In genomic region chr4:108458201-108458741, GRCm38 (mm10) we compare ENCODE assay signal across 1 mouse cellular context.
A peak's percentile ranks its signal among the peaks of the same experiment; 100 is the strongest.
TF ChIP-seq lines count a peak whose summit lies in the region.

No protein-coding gene starts in this region.

TF ChIP-seq in MEL, 35 proteins besides CTCF, POLR2A, EP300 and RAD21 (continued from another document):
- TF ChIP-seq USF2 (IDR thresholded peaks at IDR 0.05; ENCODE audit: borderline replicate concordance in 1 of 2, insufficient read depth in 1 of 2, low read depth in 1 of 2, low read length in 2 of 2) = no peak
- no peak for TF ChIP-seq ZKSCAN1 (IDR thresholded peaks at IDR 0.05; ENCODE audit: low read depth, low read length)
- TF ChIP-seq MXI1 (IDR thresholded peaks at IDR 0.05; ENCODE audit: low read depth, low read length) = peak; percentile 54
- no peak for TF ChIP-seq JUND (IDR thresholded peaks at IDR 0.05; ENCODE audit: low read depth, low read length)
- no peak for TF ChIP-seq NRF1 (IDR thresholded peaks at IDR 0.05; ENCODE audit: insufficient read depth, low read depth, low read length, poor library complexity, severe bottlenecking)
- no peak for TF ChIP-seq MYC (IDR thresholded peaks at IDR 0.05; ENCODE audit: low read depth, low read length)
- TF ChIP-seq MAFK (IDR thresholded peaks at IDR 0.05; ENCODE audit: borderline replicate concordance, low read depth, low read length) = peak; percentile 55; the same call in 1 of the 2 replicates
- no peak for TF ChIP-seq UBTF (IDR thresholded peaks at IDR 0.05; ENCODE audit: borderline replicate concordance, insufficient read depth, low read depth, low read length)
- no peak for TF ChIP-seq POLR2AphosphoS5 (IDR thresholded peaks at IDR 0.05; ENCODE audit: borderline replicate concordance, low read depth, low read length)
- peak; percentile 88 for TF ChIP-seq TCF12 (IDR thresholded peaks at IDR 0.05; ENCODE audit: low read depth, low read length)
- TF ChIP-seq USF1 (IDR thresholded peaks at IDR 0.05; ENCODE audit: low read depth, low read length) = no peak; the same call in 1 of the 2 replicates
- peak; percentile 47 for TF ChIP-seq TAL1 (IDR thresholded peaks at IDR 0.05; ENCODE audit: low read length)
- TF ChIP-seq MAZ (IDR thresholded peaks at IDR 0.05; ENCODE audit: low read depth, low read length) = peak; percentile 72
- peak; percentile 38; the same call in 1 of the 2 replicates for TF ChIP-seq KAT2A (conservative IDR thresholded peaks at IDR 0.05; ENCODE audit: low read depth, low read length)
- peak; percentile 41; the same call in 1 of the 2 replicates for TF ChIP-seq HCFC1 (IDR thresholded peaks at IDR 0.05; ENCODE audit: low read depth, low read length)
- peak; percentile 99 for TF ChIP-seq ETS1 (IDR thresholded peaks at IDR 0.05; ENCODE audit: low read depth, low read length)
- TF ChIP-seq NELFE (IDR thresholded peaks at IDR 0.05; ENCODE audit: low read depth, low read length) = peak; percentile 44; the same call in 1 of the 2 replicates
- no peak for TF ChIP-seq ELF1 (IDR thresholded peaks at IDR 0.05; ENCODE audit: low read depth, low read length)
- TF ChIP-seq ZNF384 (IDR thresholded peaks at IDR 0.05; ENCODE audit: low read depth, low read length) = peak; percentile 52; the same call in 1 of the 2 replicates
- TF ChIP-seq SMC3 (IDR thresholded peaks at IDR 0.05; ENCODE audit: low read depth, low read length) = no peak
- TF ChIP-seq CHD2 (IDR thresholded peaks at IDR 0.05; ENCODE audit: low read length) = peak; percentile 35; the same call in 1 of the 2 replicates
